Mouse (Mus musculus) left cerebral cortex, postnatal 25 days (tissue): ENCODE measurements around the gene Rtn1. TPM values are rescaled to one million over a fixed set of nuclear protein-coding genes. Genes with fewer than 3 reads are reported as not detected.

ENCODE experiments used
- DNase-seq, 2 experiments: peaks; one replicate each; pipeline ENCODE4 v3.0.0; 2022; ENCODE audit warnings: low spot score in 2 of 2, mixed read lengths in 1 of 2
- intact Hi-C: fragments of 180-260 bp; cut with DNase I; formaldehyde crosslinking; loops from one replicate; pipeline ENCODE4 v1.15.1; 2025
- total RNA-seq, 2 experiments: library from RNA; stranded (reverse); gene quantifications; 2 replicates each; pipeline ENCODE4 v1.2.3; 2021

Gene Rtn1
- total RNA-seq, 2 experiments from 2014 or later, result 1,464 to 1,529 TPM

- intact Hi-C loops, result no loop called here
- peak in 1 of 2 experiments; percentile 68 for DNase-seq
These were observed 20.7 kb downstream of the Rtn1 start for GRCm38 (mm10) chr12:72388135-72388534.

GRCm38 (mm10) chr12:72376309-72376708, 32.5 kb downstream of the Rtn1 start:
- DNase-seq, result peak in 1 of 2 experiments; percentile 54
- intact Hi-C loops, result no loop called here

GRCm38 (mm10) chr12:72374823-72375225, 34.0 kb downstream of the Rtn1 start:
- no peak for DNase-seq
- intact Hi-C loops, result no loop called here

- peak in 1 of 2 experiments; percentile 60 for DNase-seq
- intact Hi-C loops, result no loop called here
These were observed 34.8 kb downstream of the Rtn1 start for GRCm38 (mm10) chr12:72373916-72374615.

DNA sequence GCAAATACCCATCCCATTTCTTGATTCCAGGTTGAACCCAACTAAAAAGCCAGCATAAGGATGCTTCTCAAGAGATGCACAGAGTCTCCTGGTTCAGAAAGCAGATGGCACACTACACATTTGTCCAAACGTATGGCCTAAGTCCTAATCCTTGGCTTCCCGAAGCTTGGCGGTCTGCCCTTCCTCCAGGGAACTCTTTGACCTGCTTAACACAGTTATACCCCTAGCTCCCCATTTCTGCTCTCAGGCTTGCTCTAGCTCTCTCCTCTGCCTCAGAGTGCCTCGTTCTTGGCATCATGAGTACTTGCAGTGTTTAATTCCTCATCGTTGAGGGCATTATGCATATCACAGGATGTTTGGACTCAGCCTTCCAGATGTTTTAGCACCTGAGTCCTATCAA, 38.8 kb downstream of the Rtn1 start:
- intact Hi-C loops, result no loop called here
- DNase-seq, result no peak

DNA sequence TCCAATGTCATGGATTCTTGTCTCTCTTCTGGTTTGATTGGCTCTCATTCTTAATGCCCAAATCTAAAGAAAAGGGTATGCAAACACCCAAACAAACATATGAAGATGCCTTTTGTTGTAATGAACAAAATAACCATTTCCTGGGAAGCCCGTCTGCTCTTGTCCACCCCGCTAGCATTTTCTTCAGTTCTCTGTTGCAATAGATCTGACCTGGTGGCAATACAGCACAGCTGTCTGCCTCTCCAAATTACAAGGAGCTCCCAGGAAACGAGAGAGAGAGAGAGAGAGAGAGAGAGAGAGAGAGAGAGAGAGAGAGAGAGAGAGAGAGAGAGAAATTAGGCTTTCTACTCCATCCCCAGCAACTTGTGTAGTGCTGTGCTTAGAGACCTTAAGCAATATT, 42.1 kb downstream of the Rtn1 start:
- no peak for DNase-seq
- intact Hi-C loops, result no loop called here

- intact Hi-C loops, result no loop called here
- DNase-seq, result no peak
These were observed 42.8 kb downstream of the Rtn1 start for GRCm38 (mm10) chr12:72366104-72366437.

- peak in 1 of 2 experiments; percentile 31 for DNase-seq
- intact Hi-C loops, result no loop called here
These were observed 43.4 kb downstream of the Rtn1 start for GRCm38 (mm10) chr12:72365231-72366103.

DNA sequence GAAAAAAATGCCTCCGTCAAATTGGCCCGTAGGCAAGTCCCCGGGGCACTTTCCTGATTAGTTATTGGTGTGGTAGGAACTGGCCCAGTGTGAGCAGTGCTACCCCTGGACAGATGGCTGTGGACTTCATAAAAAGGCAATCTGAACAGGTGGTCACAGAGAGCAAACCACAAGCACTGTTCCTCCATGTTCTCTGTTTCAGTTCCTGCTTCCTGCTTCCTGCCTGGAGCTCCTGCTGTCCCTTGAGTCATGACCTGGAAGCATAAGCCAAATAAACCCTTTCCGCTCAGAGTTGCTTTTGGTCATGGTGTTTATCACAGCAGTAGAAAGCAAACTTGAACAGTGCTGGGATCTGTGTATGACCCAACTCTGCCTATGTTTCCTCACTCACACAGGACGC, 44.3 kb downstream of the Rtn1 start:
- intact Hi-C loops, result no loop called here
- DNase-seq, result no peak

DNA sequence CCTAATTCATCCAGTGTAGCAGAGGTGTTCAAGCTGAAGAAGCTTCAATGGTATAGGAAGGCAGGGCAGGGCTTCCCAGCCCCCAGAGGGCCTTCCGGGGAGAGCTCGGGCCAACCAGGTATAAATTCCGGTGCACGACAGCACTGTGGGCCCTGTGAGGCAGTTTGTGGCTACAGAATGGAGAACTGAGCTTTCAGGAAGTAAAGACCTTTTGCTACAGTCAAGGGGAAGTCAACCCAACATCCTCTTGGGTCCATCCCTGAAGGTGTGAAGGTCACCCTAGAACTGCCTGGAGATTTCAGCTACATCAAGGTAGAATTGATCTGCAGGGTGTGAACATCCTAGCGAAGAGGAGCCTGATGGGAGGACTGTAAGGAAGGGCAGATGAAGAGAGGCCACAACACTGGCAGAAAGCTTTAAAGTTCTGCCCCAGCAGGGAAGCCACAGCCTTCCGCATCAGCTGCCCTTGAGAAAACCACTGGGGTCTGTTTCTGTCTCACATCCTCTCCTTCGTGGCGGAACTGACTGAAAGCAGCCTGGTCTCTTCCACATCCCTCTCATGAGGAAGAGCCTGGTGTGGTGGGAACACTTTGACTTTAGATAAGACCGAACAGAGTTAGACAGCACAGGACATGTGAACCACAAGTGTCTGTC, 47.0 kb downstream of the Rtn1 start:
- intact Hi-C loops, result no loop called here
- no peak for DNase-seq

DNA sequence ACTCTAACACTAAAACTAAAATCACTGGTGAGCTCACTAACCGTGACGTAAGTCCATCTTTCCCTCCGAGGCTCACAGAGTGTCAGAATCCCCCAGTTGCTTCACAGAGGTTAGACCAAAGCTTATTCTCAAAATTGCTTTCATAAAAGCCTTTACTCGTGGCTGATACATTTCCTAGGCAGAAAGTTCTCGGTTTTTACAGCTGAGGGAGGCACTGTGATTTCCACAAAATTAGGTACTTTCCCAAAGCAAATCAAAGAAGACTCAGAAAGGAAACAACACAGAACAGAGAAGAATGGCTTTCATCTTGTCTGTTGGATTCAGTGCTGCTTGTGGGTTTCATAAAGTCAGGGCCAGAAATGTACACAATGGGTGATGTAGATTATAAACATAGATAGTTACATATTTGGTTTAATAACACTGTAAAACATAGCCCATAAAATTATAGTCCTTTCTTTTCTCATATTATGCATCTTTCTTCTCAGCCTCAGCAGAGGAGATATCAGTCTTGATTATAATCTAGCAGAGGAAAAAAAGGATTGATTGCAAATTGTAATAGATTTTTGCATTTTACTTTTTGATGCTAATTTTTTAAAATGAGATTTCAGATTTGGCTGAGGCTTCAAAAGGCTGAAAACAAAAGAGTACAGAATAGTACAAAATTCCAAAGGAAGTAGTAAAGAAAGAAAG, 47.8 kb downstream of the Rtn1 start:
- DNase-seq, result no peak
- intact Hi-C loops, result no loop called here

DNA sequence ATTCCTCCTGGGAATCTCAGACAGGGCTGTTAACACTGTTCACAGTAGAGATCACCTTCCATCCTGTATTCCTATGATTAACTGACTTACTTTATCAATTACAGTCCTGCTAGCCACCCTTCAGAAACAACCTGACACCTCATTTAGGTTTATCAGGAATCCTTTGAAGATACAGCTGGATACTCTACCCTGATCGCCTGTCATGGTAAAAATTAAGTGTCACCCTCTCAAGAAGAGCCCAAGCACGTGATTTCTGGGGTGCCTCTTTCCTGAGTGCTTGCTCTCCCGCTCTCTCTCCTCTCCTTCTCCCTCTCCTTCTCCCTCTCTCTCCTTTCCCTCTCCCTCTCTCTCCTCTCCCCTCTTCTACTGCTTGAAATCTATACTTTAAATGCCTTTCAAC, 49.0 kb downstream of the Rtn1 start:
- intact Hi-C loops, result no loop called here
- no peak for DNase-seq

DNA sequence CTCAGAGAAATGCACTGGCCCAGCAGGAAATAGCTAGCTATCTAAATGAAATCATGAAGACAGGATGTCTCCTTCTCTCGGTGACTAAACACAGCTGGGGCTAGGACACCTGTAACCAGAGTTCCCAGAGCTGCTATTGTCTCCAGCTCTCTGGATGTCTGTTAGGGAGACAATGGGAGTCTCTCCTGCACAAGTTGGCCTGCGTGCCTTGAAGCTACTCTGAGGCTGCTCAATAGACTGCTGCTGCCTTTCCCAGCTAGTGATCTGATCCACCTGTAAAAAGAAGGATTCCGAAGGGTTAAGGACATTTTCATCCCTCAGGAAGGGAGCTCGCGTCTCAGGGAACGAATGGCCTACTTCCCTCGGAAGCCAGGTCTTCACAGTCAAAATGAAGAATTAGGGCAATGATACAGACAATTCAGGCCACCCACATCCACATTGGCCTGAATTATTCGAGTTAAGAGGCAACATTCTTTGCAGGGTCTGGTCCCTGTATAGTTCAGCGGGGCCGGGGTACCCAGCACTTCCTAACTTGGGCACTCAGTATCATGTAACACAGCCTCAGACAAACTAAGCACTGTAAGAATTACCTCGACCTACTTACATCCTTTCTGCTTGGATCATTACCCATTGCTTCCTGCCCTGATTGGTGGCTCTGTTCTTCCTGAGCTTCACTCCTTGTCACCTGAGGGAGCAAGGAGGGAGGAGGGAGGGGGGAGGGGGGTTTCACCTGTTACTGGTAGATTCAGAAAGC, 51.0 kb downstream of the Rtn1 start:
- intact Hi-C loops, result no loop called here
- no peak for DNase-seq

- peak in 1 of 2 experiments; percentile 72 for DNase-seq
- intact Hi-C loops, result loop anchor here (5.0 kb wide), 1 partner anchor 53 kb away; the partner anchor contains the start of gene Rtn1
These were observed 54.6 kb downstream of the Rtn1 start for GRCm38 (mm10) chr12:72354241-72354640.

GRCm38 (mm10) chr12:72353506-72353905, 55.3 kb downstream of the Rtn1 start:
- intact Hi-C loops, result loop anchor here (5.0 kb wide), 1 partner anchor 54 kb away; the partner anchor contains the start of gene Rtn1
- DNase-seq, result peak in 1 of 2 experiments; percentile 66

GRCm38 (mm10) chr12:72348508-72348907, 60.3 kb downstream of the Rtn1 start:
- intact Hi-C loops, result no loop called here
- DNase-seq, result no peak

DNA sequence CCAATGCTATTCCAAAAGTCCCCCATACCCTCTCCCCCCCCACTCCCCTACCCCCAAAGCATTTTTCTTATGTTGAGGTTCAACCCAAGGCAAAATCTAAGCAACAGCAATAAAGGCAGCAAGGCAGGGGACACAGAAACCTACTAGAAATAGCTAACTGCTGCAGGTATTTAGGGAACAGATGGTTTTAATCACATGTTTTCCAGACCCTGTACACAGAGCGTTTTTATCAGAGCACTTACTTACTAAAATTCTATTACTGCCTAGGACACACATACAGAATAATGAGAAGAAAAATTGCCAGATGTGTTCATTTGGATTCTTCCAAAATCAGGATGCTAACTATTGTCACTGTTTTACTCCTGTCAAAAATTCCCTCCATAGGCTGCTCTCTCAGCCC, 61.7 kb downstream of the Rtn1 start:
- intact Hi-C loops, result no loop called here
- DNase-seq, result no peak

- DNase-seq, result no peak
- intact Hi-C loops, result no loop called here
These were observed 65.2 kb downstream of the Rtn1 start for GRCm38 (mm10) chr12:72343639-72344038.

DNA sequence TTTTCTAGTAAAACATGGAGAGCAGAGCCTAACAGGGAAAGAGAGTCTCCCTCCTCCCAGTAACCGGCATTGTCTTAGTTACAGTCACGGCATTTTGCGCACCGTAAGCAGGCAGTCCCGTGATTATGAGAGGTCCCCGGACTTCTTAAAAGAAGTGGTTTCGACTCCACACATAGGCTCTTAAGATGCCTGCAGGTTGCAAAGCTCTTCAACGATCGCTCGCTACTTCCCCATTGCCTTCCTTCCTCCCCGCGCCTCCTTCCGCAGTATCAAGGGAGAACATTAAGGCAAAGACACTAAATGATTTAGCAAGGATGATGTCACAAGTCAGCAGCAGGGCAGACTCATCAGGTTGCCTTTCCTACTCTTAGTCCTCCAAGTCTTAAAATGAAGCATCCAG, 72.8 kb downstream of the Rtn1 start:
- DNase-seq, result no peak
- intact Hi-C loops, result no loop called here
